Mouse (Mus musculus): ENCODE results near the gene Unc119b.
"Not testable (repeated sequence)": the region's sequence is repeated elsewhere in the genome, so short reads cannot be mapped to it uniquely, and the experiment has no call there.

Unc119b gene

GRCm38 (mm10) chr5:115129328-115129727 lies 5.4 kb downstream of the Unc119b start:
- no peak for DNase-seq (ENCODE audit: low spot score)

GRCm38 (mm10) chr5:115127421-115128179 lies 7.2 kb downstream of the Unc119b start:
- no peak for DNase-seq (ENCODE audit: low spot score)

GRCm38 (mm10) chr5:115126578-115127312 lies 8.0 kb downstream of the Unc119b start:
- DNase-seq (ENCODE audit: low spot score): no peak

- no peak for DNase-seq (ENCODE audit: low spot score)
Measured at GRCm38 (mm10) chr5:115125211-115125871, 9.4 kb downstream of the Unc119b start.

- no peak for DNase-seq (ENCODE audit: low spot score)
Measured at GRCm38 (mm10) chr5:115124690-115125089, 10.1 kb downstream of the Unc119b start.

- DNase-seq (ENCODE audit: low spot score): no peak
Measured at GRCm38 (mm10) chr5:115120978-115121377, 13.8 kb downstream of the Unc119b start.

GRCm38 (mm10) chr5:115118961-115119570 lies 15.7 kb downstream of the Unc119b start, which contains the start of gene Acads:
TSS of gene Acads (minus strand) at chr5:115119346.
- DNase-seq (ENCODE audit: low spot score): peak; percentile 33

GRCm38 (mm10) chr5:115117467-115117866 lies 17.3 kb downstream of the Unc119b start:
- no peak for DNase-seq (ENCODE audit: low spot score)

- no peak for DNase-seq (ENCODE audit: low spot score)
Measured at GRCm38 (mm10) chr5:115116426-115116825, 18.3 kb downstream of the Unc119b start.

- no peak for DNase-seq (ENCODE audit: low spot score)
Measured at GRCm38 (mm10) chr5:115114501-115114900, 20.3 kb downstream of the Unc119b start.

GRCm38 (mm10) chr5:115113244-115113643 lies 21.5 kb downstream of the Unc119b start:
- DNase-seq (ENCODE audit: low spot score): no peak

- DNase-seq (ENCODE audit: low spot score): no peak
Measured at GRCm38 (mm10) chr5:115111156-115111555, 23.6 kb downstream of the Unc119b start.

GRCm38 (mm10) chr5:115103253-115103652 lies 31.5 kb downstream of the Unc119b start:
- not testable (repeated sequence) for DNase-seq (ENCODE audit: low spot score)

- no peak for DNase-seq (ENCODE audit: low spot score)
Measured at GRCm38 (mm10) chr5:115102231-115102630, 32.5 kb downstream of the Unc119b start.

GRCm38 (mm10) chr5:115100473-115100872 lies 34.3 kb downstream of the Unc119b start:
- no peak for DNase-seq (ENCODE audit: low spot score)

- no peak for DNase-seq (ENCODE audit: low spot score)
Measured at GRCm38 (mm10) chr5:115099991-115100390, 34.8 kb downstream of the Unc119b start.

- DNase-seq (ENCODE audit: low spot score): no peak
Measured at GRCm38 (mm10) chr5:115099530-115099929, 35.2 kb downstream of the Unc119b start.

GRCm38 (mm10) chr5:115098195-115098594 lies 36.6 kb downstream of the Unc119b start, which contains the start of gene Gm10401:
TSS of gene Gm10401 (minus strand) at chr5:115098295.
- no peak for DNase-seq (ENCODE audit: low spot score)

- no peak for DNase-seq (ENCODE audit: low spot score)
Measured at GRCm38 (mm10) chr5:115091776-115092175, 43.0 kb downstream of the Unc119b start.

- no peak for DNase-seq (ENCODE audit: low spot score)
Measured at GRCm38 (mm10) chr5:115091015-115091414, 43.8 kb downstream of the Unc119b start.

GRCm38 (mm10) chr5:115089592-115090268 lies 45.0 kb downstream of the Unc119b start:
- DNase-seq (ENCODE audit: low spot score): no peak

- no peak for DNase-seq (ENCODE audit: low spot score)
Measured at GRCm38 (mm10) chr5:115085675-115086074, 49.1 kb downstream of the Unc119b start.

Data from urinary bladder, postnatal 10 days (tissue).